Mouse (Mus musculus): ENCODE measurements around the gene Tgfbrap1.

Gene Tgfbrap1

GRCm38 (mm10) chr1:43112882-43113281 lies 14.4 kb upstream of the Tgfbrap1 start:
- peak; percentile 22 to 25 for DNase-seq (ENCODE audit: low spot score in 2 of 2)

- DNase-seq (ENCODE audit: low spot score in 2 of 2) = peak; percentile 36
Observed at GRCm38 (mm10) chr1:43110556-43110955, 12.1 kb upstream of the Tgfbrap1 start.

GRCm38 (mm10) chr1:43108729-43109128 lies 10.3 kb upstream of the Tgfbrap1 start:
- no peak for DNase-seq (ENCODE audit: low spot score in 2 of 2)

DNA sequence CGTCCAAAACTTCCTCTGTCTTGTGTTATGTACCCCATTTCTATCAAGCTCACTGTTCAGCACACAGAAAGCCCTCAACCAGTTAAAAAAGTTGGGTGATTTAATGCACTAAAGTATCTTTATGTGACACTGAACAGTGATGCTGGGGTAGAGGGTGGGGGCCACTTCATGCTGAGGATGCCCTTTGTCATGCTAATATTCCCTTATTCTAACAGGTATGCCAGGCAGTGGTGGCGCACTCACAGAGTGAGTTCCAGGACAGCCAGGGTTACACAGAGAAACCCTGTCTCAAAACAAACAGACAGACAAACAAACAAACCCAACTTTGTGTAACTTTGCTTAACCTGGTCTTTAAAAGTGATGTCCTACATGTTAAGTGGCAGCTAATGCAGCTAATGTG lies 4.2 kb downstream of the Tgfbrap1 start:
- DNase-seq (ENCODE audit: low spot score in 2 of 2) = no peak

- peak; percentile 49 to 64 for DNase-seq (ENCODE audit: low spot score in 2 of 2)
Observed at GRCm38 (mm10) chr1:43092056-43093015, 6.1 kb downstream of the Tgfbrap1 start.

DNA sequence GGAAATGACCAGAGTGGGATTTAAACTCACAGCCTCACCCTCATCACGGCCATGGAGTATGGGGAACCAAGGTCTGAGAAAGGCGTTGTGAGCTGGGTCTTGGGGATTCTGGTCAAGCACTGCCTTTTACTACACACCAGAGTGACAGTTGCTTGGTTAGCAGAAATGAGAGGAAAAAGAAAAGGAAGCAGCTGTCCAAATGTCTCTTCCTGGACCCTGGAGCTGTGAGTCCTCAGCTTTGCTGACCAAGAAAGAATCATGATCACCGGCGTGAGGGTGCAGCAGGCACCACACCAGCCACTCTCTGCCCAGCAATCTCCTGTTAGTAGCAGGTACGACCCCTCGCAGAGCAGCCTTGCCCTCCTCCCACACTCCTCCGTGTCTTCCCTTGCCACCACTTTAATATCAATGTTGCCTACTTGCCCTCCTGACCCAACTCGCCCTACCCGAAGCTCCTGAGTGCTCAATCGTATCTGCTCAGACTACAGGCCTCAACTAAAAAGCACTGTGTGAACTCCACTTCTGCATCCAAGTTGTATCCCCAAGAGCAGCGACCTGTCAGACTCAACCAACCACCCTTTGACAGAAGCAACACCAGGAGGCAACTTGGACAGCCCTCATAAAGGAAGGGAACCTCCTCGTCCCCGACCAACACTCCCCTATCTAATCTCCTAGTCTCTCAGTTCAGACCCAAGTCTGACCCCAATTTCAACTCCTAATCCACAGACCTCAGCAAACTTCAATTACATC lies 7.0 kb downstream of the Tgfbrap1 start:
- DNase-seq (ENCODE audit: low spot score in 2 of 2) = peak in 1 of 2 experiments; percentile 5

DNA sequence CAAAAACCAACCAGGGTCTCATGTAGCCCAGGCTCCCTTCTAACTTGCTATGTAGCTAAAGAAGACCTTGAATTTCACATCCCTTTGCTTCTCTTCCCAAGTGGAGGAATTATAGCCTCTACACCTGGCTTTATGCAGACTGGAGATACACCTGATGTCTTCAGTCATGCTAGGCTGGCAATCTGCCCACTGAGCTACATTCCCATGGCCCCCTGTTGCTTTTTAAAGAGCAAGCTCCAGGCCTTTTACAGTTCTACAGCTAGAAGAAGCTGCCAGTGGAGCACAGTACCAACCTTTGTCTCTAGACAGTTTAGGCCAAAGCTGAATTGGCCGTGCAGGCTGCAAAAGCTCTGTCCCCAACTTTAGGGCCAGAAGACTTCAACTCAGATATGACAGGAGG lies 8.0 kb downstream of the Tgfbrap1 start:
- no peak for DNase-seq (ENCODE audit: low spot score in 2 of 2)

GRCm38 (mm10) chr1:43082946-43083345 lies 15.5 kb downstream of the Tgfbrap1 start:
- DNase-seq (ENCODE audit: low spot score in 2 of 2) = no peak

DNA sequence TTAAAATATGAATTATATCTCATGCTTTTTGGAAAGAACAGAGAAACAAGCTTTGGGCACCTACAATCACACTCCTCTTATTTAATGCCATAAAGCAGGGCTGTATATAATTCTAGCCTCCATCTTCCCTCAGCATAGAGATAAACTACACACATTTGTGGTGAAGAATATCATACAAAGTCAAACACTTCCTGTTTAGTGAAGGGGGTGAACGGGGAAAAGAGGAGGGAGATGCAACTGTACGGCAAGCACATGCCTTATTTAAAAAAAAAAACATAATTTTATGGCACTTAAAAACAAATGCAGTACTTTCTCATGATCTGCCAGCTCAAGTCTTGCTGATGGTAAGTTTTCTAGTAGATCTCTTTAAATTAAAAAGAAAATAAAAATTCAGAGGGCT lies 20.3 kb downstream of the Tgfbrap1 start:
- DNase-seq (ENCODE audit: low spot score in 2 of 2) = no peak

GRCm38 (mm10) chr1:43074791-43075190 lies 23.6 kb downstream of the Tgfbrap1 start:
- DNase-seq (ENCODE audit: low spot score in 2 of 2) = no peak

DNA sequence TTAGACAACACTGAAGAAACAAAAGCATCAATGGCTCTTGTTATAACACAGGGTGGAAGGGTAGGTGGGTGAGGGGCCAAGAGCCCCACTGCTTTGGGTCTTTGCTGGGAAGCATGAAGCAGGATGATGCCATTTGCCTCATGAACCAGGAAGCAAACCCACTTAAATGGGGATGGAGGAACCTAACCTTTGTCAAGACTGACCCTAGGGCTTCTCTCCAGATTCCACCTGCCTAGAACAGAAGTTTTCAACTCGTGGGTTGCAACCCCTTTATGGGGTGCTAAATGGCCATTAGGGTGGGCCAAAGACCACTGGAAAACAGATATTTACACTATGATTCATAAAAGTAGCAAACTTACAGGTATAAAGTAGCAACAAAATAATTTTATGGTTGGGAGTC lies 25.9 kb downstream of the Tgfbrap1 start:
- no peak for DNase-seq (ENCODE audit: low spot score in 2 of 2)

DNA sequence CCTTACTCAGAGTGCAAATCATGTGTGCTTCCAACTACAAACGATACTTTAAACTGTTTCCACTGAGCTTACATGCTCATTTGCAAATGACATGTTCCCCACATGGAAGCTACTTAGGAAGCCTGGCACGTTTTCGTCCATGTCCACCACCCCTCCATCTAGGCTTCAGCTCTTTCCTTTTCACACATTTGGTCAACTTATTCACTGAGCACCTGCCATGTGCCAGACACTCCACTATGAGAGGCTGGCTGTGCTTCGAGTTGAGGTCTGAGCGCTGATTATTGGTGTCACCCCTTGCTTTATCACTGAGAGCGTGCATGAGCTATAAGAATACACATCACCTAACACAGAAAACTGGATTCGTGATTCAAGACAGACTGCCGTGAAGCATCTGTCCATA lies 26.4 kb downstream of the Tgfbrap1 start:
- DNase-seq (ENCODE audit: low spot score in 2 of 2) = no peak

DNA sequence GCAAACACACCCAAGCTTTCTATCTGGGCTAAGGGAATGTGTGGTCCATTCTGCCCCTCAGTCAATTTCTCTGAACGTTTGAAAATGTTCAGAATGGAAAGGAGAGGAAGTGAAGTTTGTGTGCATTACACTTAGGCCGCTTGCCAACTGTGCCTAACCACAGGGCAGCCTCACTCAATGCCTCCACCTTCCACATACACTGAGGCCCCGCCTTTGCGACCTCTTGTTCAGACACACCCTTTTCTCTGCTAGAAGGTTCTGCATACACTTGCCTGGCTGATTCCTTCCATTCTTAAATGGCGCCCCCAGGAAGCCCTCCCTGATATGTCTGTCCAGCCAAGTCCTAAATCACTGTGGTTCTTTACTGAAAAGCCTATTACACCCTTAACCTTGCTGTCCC lies 27.7 kb downstream of the Tgfbrap1 start:
- peak in 1 of 2 experiments; percentile 9 for DNase-seq (ENCODE audit: low spot score in 2 of 2)

DNA sequence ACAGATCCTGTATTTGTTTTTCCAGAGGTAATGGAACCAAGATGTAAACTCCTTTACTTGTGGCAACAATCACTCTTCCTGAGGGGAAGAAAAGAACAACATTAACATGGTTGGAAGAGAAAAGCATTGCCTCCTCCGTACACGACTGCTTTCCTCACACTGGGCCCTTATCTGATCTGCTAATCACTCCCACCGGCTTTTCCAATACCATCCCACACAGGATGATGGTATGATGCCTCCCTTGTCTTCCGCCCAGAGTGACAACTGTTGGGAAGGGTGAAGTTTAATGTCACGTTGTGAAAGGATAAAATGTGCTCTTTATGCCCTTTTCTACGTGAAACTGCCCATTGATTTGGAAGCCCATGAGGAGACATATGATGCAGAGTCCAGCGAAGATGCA lies 30.9 kb downstream of the Tgfbrap1 start:
- DNase-seq (ENCODE audit: low spot score in 2 of 2) = no peak

DNA sequence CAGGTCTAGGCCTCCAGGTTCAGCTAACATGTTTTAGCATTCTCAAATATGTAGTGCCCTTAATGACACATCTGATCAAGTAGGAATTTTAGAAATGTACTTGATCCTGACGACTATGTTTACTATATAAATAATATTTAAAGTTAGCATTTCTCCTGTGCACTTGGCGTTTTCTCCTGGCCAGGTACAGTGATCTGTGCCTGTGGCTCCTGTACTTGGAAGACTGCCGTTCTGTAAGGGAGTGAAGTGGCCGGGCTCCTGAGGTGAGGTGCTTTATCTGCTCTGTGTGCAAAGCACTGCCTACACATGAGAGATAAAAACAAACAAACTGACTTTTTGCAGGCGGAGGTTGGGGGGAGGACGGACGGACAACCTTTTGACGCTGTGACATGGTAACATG lies 31.9 kb downstream of the Tgfbrap1 start:
- DNase-seq (ENCODE audit: low spot score in 2 of 2) = no peak

- DNase-seq (ENCODE audit: low spot score in 2 of 2) = no peak
Observed at GRCm38 (mm10) chr1:43065615-43066310, 32.7 kb downstream of the Tgfbrap1 start.

- DNase-seq (ENCODE audit: low spot score in 2 of 2) = no peak
Observed at GRCm38 (mm10) chr1:43051903-43052302, 46.5 kb downstream of the Tgfbrap1 start.

- no peak for DNase-seq (ENCODE audit: low spot score in 2 of 2)
Observed at GRCm38 (mm10) chr1:43047811-43048210, 50.6 kb downstream of the Tgfbrap1 start.

- no peak for DNase-seq (ENCODE audit: low spot score in 2 of 2)
Observed at GRCm38 (mm10) chr1:43046990-43047389, 51.4 kb downstream of the Tgfbrap1 start.

GRCm38 (mm10) chr1:43045204-43045982 lies 53.0 kb downstream of the Tgfbrap1 start:
- DNase-seq (ENCODE audit: low spot score in 2 of 2) = no peak

DNA sequence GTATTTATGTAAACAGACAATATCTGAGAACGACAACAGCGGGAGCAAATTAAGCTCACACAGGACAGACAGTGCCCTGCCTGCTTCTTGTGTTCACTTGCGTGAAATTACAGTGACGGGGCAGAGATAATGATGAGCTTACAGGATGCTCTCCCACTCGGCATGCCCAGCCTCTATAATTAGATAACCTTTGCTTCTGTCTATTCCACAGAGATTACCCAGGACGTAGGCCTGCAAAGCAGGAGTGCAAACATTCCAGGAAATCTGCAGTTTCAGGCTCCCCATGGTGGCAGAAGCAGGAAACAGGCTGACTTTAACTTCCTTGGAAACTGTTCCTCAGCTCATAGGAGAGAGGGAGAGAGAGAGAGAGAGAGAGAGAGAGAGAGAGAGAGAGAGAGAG lies 56.2 kb downstream of the Tgfbrap1 start:
- no peak for DNase-seq (ENCODE audit: low spot score in 2 of 2)
